Mouse (Mus musculus) adrenal gland, adult 2 months (tissue): ENCODE measurements at regions not wholly inside any gene's neighbourhood (a gene's known extent, or its start where the extent isn't known, plus 50 kb on each side); places are given as distances from the start of the nearest gene placed in this dataset.
A peak's percentile ranks its signal among the peaks of the same experiment; 100 is the strongest.

Experiments
- DNase-seq: peaks from one replicate; pipeline ENCODE4 v3.0.0; 2021

DNA sequence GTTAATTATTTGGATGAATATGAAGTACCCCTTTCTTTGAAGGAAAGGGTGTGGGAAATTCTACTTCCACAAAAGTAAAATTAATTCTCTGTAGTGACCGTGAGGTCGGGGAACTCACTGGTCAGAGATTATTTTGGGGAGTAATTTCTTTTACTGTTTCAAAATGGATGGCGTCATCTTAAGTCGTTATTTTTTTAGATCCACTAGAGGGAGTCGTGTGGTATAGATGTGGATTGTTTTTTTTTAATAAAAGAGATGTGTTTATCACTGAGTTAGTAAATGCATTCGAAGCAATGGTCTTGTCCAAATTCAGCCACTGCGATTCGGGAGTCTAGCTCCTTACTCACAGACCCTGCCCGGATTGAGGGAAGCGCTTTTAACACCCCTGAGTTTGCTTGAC lies 100.8 kb upstream of the Lsm14a start:
- no peak for DNase-seq

DNA sequence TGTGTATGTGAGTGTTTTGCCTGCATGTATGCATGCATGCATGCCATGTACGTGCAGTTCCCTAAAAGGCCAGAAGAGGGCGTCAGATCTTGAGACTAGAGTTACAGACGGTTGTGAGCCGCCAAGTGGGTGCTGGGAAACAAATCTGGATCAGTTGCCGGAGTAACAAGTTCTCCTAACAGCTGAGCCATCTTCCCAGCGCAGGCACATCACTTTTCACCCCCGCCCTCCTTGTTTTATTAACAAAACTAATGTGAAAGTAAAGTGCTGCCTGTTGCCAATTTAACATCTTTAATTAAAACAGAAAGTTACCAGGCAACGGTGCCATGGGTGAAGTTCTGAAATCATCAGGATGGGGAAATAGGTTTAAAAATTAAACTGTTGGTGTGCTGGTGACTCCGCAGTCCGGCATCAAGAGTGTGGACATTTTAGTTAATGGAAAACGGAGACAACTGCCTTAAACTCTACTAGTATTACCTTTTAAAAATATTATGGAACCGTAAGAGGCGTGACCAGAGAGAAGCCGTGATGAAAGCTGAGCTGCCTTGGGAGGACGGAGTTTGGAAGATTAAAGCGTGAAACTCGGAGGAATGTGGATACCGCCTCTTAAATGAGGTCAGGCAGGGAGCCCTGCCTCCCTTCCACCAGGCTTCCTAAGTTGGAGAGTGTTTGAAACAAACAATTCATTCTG lies 91.9 kb upstream of the Lsm14a start:
- no peak for DNase-seq

DNA sequence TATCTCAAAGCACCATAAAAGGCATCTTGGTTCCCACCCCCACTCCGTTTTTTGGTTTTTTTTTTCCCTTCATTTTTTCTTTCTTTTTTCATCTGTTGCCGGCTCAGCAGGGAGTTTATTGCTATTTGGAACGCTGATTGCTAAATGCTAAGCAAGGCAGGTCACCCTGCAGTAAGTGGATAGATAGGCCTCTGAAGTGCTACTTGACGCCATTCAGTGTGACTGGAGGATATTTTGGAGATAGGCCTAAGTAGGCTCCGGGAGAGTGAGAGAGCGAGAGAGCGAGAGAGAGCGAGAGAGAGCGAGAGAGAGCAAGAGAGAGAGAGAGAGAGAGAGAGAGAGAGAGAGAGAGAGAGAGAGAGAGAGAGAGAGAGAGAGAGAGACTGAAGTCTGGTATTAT lies 90.3 kb upstream of the Lsm14a start:
- DNase-seq, result no peak

DNA sequence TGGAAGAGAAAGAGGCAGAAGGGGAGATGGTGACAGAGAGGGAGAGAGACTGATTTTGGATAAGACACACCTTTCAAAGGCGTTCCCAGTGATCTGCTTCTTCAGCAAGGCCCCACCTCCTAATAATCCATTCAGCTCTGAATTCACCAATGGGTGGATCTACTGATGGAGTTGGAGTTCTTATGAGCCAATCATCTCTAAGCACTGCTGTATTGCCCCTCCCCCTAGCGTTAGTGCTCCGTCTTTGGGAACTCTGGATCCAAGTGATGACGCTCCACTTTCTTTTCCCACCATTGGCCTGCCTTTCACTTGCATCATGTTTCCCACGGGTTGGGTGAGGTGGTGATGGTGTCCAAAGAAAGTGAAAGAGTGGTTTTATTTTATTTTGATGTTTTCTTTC lies 87.7 kb upstream of the Lsm14a start:
- no peak for DNase-seq

DNA sequence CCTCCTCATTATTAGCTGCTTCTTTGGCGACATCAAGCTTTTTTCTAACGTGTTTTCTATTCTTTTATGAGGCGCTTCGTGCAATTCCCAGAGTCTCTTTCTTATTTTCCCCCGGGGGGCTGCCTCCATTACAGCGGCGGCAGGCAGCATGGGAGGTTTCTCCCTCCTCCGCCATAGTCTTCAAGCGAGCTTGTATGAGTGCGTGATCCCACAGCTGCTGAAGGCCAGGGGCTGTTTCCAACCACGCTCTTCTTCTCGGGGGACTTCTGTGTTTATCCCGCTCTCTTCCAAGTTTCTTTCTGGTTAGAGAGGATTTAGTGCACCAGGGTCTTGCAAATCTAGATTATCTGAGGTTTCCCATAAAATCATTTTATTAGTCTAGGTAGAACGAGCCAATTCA lies 77.9 kb upstream of the Lsm14a start:
- DNase-seq, result no peak

DNA sequence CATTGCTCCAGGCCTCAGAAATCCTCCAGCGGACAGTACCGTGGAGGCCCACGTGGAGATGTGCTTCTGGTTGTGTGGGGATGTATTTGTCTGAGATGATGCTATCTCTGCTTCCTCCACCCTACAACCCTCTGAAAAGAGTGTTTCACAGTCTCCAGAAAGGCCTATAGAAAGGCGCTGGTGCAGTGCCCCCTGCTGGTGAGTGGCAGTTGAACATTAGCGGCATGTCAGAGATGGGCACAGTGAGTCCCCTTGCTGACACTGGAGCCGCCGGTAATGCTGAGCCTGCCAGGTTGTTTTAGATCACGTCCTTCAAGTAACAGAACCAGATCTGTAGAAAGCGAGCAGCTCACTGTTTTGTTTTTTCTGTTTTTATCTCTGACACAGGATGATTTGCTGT lies 69.0 kb upstream of the Lsm14a start:
- DNase-seq, result peak; percentile 40

DNA sequence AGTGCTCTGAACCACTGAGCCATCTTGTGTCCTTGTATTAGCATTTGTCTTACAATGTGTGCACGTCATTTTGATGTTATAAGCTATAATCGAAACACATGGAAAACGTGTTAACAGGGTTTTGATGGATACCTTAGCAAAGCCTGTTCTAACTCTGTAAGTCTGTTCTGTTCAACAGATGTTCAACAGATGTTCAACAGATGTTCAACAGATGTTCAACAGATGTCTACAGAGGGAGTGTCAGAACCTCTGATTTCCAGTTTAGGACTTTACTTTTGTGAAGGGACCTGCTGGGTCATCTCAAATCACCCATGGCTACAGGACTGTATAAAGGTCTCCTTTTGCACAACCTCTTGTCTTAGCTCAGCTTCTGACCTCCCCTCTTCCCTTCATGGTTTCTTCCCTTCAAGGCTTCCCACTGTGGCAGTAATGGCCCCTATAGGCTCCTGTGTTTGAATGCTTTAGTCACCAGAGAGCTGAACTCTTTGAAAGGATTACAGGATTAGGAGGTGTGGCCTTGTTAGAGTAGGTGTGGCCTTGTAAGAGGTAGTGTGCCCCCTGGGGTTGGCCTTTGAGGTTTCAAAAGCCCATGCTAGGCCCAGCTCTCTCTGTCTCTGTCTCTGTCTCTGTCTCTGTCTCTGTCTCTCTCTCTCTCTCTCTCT lies 66.8 kb upstream of the Lsm14a start:
- no peak for DNase-seq

DNA sequence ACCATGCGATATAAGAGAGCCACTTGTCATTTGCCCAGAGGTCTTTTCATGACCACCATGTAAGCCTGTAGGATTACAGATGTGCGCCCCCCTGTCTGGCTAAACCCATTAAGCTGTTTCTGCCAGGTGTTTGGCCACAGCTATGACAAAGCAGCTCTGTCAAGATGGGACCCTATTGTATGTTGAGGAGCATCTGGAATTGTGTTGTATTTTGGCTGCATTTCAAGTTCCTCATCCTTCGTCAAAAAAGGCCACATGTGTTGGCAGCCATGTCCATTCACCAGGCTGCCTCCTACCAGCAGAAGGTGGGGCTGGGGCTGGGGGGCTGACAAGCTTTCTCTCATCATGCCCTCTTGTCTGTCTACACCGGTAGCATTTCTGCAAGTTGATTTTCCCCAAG lies 65.7 kb upstream of the Lsm14a start:
- DNase-seq, result no peak

DNA sequence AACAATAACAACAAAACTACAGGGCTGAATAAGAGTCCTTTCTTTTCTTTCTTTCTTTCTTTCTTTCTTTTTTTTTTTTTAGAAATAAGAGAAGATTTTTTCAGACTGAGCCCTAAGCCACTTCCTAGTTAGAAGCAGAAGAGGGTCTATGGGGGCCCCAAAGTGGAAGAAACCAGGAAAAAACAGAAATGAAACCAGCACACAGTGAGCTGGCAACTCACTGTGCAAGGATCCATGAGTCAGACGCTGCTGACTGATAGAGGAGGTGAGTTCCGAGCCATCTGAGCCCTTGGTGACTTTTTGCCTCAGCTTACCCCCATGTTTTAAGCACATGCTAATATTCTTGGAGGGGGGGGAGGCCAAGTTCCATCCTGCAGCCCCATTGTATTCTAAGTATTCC lies 55.2 kb upstream of the Lsm14a start:
- no peak for DNase-seq

DNA sequence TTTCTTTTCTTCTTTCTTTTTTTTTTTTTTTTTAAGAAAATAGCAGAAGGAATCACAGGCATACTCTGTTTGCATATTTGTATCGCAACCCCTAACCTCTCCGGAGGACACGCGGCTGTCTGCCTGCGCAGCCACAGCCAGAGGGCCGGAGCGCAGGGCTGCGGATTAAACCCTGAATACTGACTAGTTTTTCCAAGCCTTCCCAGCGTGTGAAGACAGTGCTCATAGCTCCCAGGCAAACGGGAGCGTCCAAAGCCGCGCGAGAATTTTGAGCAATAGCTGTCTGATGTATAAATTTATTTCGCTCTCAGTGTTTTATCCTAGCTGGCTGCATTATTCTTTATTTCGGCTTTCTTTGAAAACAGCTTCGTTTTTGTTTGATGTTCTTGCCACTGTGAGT lies 51.1 kb upstream of the Lsm14a start:
- no peak for DNase-seq
